Mouse (Mus musculus): ENCODE data around the gene Dmbt1. TPM values are rescaled to one million over a fixed set of nuclear protein-coding genes. Genes with fewer than 3 reads are reported as not detected.
"Not testable (repeated sequence)": the region's sequence is repeated elsewhere in the genome, so short reads cannot be mapped to it uniquely, and the experiment has no call there.

The Dmbt1 gene
- polyA plus RNA-seq, 2 experiments from 2014 or later: not detected

- no peak for ATAC-seq
Measured at GRCm38 (mm10) chr7:131054808-131055370, 23.0 kb downstream of the Dmbt1 start.

- ATAC-seq: not testable (repeated sequence)
Measured at GRCm38 (mm10) chr7:131057918-131058317, 26.1 kb downstream of the Dmbt1 start.

DNA sequence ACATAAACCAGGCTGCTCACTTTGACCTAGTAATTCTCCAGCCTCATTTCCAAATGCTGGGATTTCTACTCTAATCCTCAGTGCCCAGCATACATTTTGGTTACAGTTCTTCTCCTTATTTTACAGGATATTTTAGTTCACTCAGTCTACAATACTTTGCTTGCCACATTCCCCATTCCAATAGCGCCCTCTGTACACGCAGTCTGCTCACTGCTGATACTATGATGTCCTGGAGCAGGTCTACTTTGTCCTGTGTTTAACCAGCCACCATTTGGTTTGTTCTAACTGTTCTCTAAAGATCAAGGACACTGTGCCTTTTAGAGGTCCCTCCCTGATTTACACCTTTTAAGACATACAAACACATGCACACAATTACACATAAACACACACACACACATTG, 28.0 kb downstream of the Dmbt1 start:
- not testable (repeated sequence) for ATAC-seq

DNA sequence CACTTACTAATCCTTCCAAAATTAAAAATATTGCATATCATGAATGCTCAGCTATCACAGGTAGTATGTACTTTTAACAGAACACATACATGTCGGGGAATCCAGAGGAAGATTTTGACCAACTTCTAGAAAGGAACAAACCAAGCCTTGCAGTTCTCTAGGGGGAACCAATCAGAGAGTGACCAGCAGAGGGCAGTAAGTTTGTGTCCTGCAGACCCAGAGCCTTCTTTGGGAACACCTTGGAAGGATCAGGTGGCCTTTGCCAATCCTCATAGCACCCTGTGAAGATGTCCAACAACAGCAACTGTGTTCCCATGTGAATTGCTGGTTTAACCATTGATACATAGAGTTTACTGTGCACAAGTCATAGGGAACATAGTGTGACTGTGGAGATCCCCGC, 30.7 kb downstream of the Dmbt1 start:
- ATAC-seq: no peak

- not testable (repeated sequence) for ATAC-seq
Measured at GRCm38 (mm10) chr7:131068191-131068590, 36.3 kb downstream of the Dmbt1 start.

GRCm38 (mm10) chr7:131073476-131073875, 41.6 kb downstream of the Dmbt1 start:
- not testable (repeated sequence) for ATAC-seq

DNA sequence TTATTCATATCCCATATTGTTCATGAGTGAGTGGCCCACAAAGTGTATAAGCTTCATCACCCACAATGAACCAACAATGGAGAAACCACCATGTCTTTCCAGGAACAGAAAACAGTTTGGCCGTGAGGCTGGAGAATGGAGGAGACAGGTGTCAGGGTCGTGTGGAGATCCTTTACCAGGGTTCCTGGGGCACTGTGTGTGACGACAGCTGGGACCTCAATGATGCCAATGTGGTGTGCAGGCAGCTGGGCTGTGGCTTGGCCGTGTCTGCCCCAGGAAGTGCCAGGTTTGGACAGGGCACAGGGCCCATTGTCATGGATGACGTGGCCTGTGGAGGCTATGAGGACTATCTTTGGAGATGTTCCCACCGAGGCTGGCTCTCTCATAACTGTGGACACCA, 42.2 kb downstream of the Dmbt1 start:
- ATAC-seq: not testable (repeated sequence)

GRCm38 (mm10) chr7:131075956-131076355, 44.1 kb downstream of the Dmbt1 start:
- ATAC-seq: no peak

DNA sequence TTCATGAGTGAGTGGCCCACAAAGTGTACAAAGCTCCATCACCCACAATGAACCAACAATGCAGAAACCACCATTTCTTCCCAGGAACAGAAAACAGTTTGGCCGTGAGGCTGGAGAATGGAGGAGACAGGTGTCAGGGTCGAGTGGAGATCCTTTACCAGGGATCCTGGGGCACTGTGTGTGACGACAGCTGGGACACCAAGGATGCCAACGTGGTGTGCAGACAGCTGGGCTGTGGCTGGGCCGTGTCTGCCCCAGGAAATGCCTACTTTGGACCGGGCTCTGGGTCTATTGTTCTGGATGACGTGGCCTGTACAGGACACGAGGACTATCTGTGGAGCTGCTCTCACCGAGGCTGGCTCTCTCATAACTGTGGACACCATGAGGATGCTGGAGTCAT, 50.5 kb downstream of the Dmbt1 start:
- not testable (repeated sequence) for ATAC-seq

- no peak for ATAC-seq
Measured at GRCm38 (mm10) chr7:131112486-131112885, 80.6 kb downstream of the Dmbt1 start.

GRCm38 (mm10) chr7:131113676-131114075, 81.8 kb downstream of the Dmbt1 start:
- ATAC-seq: no peak

DNA sequence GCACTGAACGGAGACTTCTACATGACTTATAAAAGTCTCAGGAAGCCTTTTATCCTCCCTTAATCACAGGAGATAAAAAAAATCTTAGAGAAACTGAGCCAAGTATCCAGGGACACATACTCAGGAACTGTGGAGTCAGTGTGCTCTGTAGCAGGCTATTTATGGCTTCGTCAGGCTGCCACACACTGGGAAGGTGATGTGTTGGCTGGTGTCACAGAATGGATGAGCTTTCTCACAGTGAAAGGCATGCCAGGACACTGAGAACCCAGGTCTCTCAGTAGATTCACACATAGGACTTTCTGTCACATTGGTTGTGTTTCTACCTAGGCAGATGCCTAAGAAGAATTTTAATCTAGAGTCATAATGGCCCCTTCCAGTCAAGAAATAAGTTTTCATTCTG, 82.6 kb downstream of the Dmbt1 start:
- no peak for ATAC-seq

- no peak for ATAC-seq
Measured at GRCm38 (mm10) chr7:131122210-131122807, 90.5 kb downstream of the Dmbt1 start.

- no peak for ATAC-seq
Measured at GRCm38 (mm10) chr7:131130021-131130420, 98.2 kb downstream of the Dmbt1 start.

DNA sequence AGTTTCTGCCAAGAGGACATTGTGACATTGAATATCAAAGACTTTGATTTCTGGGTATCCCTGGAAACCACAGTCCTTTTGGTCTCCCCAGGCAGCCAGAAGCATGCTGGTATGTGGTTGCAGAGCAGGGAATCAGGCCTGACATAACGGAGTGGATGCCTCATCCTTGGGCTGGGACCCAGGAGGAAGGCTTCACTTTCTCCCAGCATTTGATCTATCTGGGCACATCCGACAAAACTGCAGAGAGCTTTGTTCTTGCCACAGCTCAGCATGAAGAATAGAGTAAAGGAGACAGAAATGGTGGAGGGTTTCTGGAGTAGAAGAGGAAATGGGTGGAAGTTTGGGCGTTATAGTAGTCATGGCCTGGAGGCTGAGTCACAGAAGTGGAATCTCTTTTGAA, 101.3 kb downstream of the Dmbt1 start:
- no peak for ATAC-seq

DNA sequence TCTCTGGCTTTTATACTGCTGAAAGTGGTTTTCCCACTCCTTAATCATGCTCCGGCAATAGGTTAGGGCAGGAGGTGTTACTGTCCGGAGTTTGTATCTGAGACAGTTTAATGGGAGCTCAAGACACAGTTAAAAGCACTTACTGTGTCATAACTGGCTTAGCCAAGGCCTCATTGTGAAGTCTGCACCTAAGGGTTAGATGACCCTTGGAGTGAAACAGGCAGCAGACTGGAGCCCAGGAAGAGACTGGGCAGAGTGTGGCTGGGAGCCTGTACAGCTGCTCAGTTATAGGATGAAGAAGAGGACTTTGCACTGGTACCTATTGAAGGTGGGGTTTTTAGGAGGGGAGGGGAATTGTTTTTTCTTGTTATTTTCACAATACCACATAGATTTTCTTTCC, 114.4 kb downstream of the Dmbt1 start, which contains the start of gene 4933402N03Rik:
4933402N03Rik (minus strand) TSS at position 101 of the 400 bp plus-strand sequence.
- no peak for ATAC-seq

GRCm38 (mm10) chr7:131150179-131150578, 118.3 kb downstream of the Dmbt1 start:
- no peak for ATAC-seq

DNA sequence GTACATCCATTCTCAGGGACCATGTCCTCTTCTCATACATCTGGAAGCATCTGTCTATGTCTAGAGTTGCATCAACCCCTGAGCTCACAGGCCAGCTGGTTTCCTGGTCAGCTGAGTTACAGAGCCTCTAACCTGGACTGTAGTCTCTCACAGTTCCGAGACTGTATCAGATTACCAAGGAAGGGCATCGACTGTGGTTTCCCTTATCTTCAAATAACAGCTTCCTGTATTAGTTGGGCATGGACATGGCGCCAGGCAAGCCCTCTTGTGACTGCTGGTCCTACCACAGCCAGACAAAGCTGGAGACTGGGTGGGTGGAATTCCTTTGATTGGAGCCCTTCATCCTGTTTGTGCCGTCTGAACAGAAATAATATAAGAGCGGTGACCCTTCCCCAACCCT, 121.2 kb downstream of the Dmbt1 start:
- no peak for ATAC-seq

DNA sequence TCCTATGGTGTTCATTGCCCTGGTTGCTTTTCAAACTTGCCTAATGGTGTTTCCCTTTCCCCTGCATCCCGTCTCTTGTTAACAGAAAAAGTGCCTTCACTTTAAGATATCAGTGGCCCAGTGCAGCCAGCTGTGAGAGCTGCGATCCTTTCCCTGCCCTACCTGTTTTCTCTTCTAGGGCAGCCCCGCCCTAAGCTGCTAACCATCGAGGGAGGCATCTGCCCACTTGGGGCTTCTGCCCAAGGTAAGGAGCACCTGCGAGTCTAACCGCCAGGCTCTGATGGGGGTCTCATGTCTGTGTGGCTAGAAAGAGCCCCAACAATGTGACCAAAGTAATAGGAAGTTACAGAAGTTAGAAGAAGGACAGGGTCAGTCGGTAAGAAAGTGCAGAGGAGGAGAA, 130.4 kb downstream of the Dmbt1 start:
- no peak for ATAC-seq

GRCm38 (mm10) chr7:131167771-131168170, 135.9 kb downstream of the Dmbt1 start:
- no peak for ATAC-seq

- no peak for ATAC-seq
Measured at GRCm38 (mm10) chr7:131169099-131169498, 137.2 kb downstream of the Dmbt1 start.

All from CD4-positive, CD25-positive, alpha-beta regulatory T cell, adult 4 months (primary cell).